Mouse (Mus musculus) cortical plate, adult 2 months (tissue): ENCODE measurements around the gene Ebf1. TPM values are rescaled to one million over a fixed set of nuclear protein-coding genes. Genes with fewer than 3 reads are reported as not detected.

ENCODE experiments used
- H3K27ac ChIP-seq: fragments of 200-500 bp; 2 replicates; pipeline ENCODE4 v1.5.1; 2012; ENCODE audit warnings: low read length, control low read depth, inconsistent platforms; ENCODE audit not compliant: insufficient read depth
- H3K4me1 ChIP-seq: fragments of 200-500 bp; 2 replicates; pipeline ENCODE4 v1.6.1; 2011; ENCODE audit warnings: low read length; ENCODE audit not compliant: control insufficient read depth, insufficient read depth
- H3K4me3 ChIP-seq: fragments of 200-500 bp; 2 replicates; pipeline ENCODE4 v1.5.1; 2011; ENCODE audit warnings: mild to moderate bottlenecking, low read length, control low read depth; ENCODE audit not compliant: insufficient read depth
- CTCF ChIP-seq: fragments of 200-500 bp; IDR thresholded peaks from 2 replicates; pipeline ENCODE4 v1.5.1; 2011; ENCODE audit warnings: mild to moderate bottlenecking, control low read depth, low read length; ENCODE audit not compliant: insufficient read depth; ENCODE audit errors: extremely low read depth
- POLR2A ChIP-seq: fragments of 200-500 bp; IDR thresholded peaks from 2 replicates; pipeline ENCODE4 v1.6.1; 2011; ENCODE audit warnings: mild to moderate bottlenecking, low read length, control low read depth; ENCODE audit not compliant: insufficient read depth; ENCODE audit errors: extremely low read depth
- polyA plus RNA-seq: library from polyadenylated mRNA; depleted of rRNA; stranded (reverse); fragments of >200 nt; gene quantifications from 2 replicates; pipeline ENCODE4 v1.2.3, GENCODE M21; 2012

Gene Ebf1
- polyA plus RNA-seq, 1 experiment, result 3.8 TPM

- TF ChIP-seq POLR2A (no peak), CTCF (no peak)
- no peak overlapping the region for H3K4me3 ChIP-seq
- no peaks in the 10 kb centered on the region for H3K4me1 ChIP-seq
- H3K27ac ChIP-seq, result no peak overlapping the region
These were observed 365.1 kb downstream of the Ebf1 start for GRCm38 (mm10) chr11:44982225-44982624.

DNA sequence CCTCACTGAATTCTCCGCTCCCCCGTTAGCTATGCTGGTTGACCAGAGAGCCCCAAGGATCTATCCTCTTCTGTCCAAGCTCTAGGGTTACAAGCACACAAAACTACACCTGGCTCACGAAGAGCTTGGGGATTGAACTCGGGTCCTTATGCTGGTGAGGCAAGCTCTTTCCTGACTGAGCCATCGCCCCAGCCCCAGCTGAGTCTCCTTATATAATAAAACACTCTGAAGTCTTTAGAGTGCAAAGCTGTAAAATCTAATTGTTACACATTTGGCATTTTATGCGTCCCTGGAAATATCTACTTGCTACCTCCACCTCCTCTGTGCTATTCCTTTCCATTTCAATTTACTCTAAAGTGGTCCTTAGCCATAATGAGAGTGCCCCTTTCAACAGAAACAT, 366.8 kb downstream of the Ebf1 start:
- Histone ChIP-seq H3K4me3 (no peak overlapping the region), H3K27ac (no peak overlapping the region), H3K4me1 (no peaks in the 10 kb centered on the region)
- TF ChIP-seq CTCF (no peak), POLR2A (no peak)

DNA sequence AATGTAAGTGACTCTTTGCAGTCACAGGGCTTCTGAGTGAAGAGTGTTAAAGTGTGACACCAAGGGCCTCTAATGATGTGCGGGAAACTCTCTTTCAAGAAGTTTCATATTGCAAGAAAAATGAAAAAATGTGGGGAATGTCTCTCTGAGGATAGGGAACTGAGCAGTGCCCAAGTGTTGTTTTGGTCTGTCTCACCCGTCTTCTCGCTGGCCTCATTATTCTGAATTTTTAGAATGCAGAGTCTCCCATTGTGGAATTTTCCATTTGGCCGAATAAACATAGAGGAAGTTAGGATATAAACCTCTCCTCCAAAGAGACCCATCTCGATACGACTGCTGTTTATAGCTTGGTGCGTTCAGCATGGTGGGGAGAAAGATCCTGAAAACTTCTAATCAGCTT, 367.3 kb downstream of the Ebf1 start:
- Histone ChIP-seq H3K4me1 (no peaks in the 10 kb centered on the region), H3K4me3 (no peak overlapping the region), H3K27ac (no peak overlapping the region)
- no peak for TF ChIP-seq CTCF
- no peak for TF ChIP-seq POLR2A

GRCm38 (mm10) chr11:44987796-44988195, 370.7 kb downstream of the Ebf1 start:
- no peak overlapping the region for H3K4me3 ChIP-seq
- no peaks in the 10 kb centered on the region for H3K4me1 ChIP-seq
- no peak for TF ChIP-seq CTCF
- no peak for TF ChIP-seq POLR2A
- H3K27ac ChIP-seq, result no peak overlapping the region

DNA sequence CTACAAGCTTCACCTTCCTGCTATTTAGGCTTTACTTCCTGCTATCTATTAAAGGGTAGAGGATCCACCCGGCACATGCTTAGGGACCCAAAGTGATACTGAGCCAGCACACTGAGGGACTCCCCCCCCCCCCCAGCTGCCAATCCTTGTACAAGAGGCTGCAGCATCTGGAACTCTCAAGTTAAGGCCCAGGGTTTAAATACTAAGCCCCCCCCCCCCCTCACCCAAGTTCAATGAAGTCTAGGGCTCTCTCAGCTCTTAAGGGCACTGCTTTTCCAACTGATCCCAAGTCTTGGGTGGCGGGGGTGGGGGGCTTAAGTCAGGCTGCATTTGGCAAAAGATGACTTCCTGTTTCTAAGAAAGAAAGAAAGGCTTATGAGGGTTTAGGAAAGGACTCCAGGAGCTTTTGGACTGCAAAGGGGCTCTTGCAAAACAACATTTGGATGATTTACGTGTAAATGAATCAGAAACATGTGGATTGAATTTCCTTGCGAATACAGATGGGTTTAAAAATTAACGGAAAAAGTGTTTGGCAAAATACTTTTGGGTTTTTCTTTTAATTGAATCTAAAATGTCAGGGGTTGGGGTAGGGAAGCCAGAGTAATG, 385.7 kb downstream of the Ebf1 start:
- TF ChIP-seq CTCF (no peak), POLR2A (no peak)
- Histone ChIP-seq H3K4me1 (no peaks in the 10 kb centered on the region), H3K27ac (no peak overlapping the region), H3K4me3 (no peak overlapping the region)

DNA sequence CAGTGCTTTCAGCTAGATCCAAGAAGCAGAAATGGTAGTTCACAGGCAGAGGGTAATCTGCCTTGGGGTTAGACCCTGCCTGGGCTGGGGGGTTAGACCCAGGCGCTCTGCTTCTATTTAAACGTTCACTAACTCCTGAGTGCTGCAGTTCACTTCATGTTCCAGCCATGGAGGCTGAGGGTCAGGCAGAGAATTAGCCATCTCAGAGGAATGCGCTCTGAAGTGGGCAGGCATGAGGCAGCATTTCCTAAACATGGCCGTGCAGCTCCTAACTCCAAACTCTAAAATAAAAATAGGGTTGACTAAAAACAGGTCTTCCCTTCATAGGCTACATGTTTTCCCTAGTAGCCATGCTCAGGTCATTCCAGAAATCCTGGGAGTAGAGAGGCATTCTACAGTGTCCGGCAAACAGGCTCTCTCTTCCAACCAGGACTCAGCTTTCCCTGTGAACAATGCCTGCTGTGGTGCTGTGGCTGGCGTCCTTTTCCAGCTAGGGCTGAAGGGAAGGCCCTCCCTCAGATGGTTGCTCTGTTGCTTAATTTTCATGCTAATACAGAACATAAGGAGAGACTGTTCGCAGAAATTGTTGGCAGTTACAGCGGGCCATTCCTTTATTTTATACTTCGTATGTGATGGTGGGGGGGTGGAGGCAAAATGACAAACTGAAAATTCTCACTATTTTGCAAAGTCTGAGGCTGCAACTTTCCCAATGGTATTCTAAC, 386.8 kb downstream of the Ebf1 start:
- no peak overlapping the region for H3K27ac ChIP-seq
- TF ChIP-seq CTCF (no peak), POLR2A (no peak)
- H3K4me1 ChIP-seq, result no peaks in the 10 kb centered on the region
- H3K4me3 ChIP-seq, result no peak overlapping the region

GRCm38 (mm10) chr11:45007311-45007710, 390.2 kb downstream of the Ebf1 start:
- Histone ChIP-seq H3K27ac (no peak overlapping the region), H3K4me3 (no peak overlapping the region), H3K4me1 (no peaks in the 10 kb centered on the region)
- no peak for TF ChIP-seq CTCF
- no peak for TF ChIP-seq POLR2A

DNA sequence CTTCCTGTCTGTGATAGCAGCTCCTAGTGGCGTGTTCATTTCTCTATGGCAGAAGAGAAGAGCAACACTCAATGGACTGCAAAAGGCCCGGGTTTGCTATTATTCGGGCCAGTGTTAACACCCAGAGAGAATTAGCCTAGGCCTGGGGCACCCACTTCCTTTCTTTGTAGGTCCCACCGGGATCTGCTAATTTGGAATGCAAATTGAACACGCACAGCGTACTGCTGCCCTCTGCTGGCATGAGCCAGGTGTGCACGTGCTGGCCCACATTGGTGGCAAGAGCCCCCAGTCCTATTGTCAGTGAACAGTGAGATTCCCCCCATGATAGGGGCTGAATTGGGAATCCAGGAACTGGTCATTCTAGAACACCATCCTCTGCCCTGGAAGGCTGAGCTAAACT, 391.0 kb downstream of the Ebf1 start:
- H3K4me3 ChIP-seq, result no peak overlapping the region

DNA sequence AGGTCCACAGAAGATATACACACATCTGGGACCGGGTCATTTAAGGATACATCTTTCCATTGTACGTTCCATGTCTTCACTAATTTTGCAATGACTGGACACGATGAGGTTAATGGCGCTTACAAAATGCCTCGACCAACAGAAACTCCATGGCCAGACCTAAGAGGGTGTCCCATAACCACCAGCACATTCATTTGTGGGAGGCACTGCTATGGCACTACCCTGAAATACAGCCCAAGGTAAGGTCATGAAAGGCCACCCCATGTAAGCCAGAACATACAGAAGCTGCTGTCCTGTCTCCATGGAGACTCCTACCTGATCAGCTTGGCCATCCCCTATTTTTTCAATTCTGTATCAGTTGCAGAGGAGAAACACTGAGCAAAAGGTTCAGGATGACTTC, 391.6 kb downstream of the Ebf1 start:
- Histone ChIP-seq H3K4me1 (no peaks in the 10 kb centered on the region), H3K4me3 (no peak overlapping the region), H3K27ac (no peak overlapping the region)
- TF ChIP-seq CTCF (no peak), POLR2A (no peak)

More for the DNA sequence above, 391.0 kb downstream of the Ebf1 start:
- Histone ChIP-seq H3K4me1 (no peaks in the 10 kb centered on the region), H3K27ac (no peak overlapping the region)
- peak; percentile 92 for TF ChIP-seq CTCF
- no peak for TF ChIP-seq POLR2A

DNA sequence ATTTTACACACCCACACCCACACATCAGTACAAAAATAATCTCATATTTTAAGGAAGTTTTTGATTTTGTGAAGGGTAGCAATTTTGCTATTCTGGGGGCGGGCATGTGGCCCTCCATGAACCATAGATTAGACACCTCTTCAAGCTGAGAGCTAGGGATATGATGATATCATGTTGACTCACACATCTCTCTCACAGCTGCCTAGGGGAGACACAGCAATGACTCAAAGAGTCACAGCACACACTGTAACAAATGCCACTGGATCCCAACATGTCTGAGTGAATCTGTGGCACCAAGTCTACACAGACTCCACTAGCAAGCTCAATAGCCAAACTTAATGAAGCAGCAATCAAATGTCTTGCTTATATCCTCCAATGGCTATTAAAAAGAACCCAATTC, 395.0 kb downstream of the Ebf1 start:
- Histone ChIP-seq H3K27ac (no peak overlapping the region), H3K4me3 (no peak overlapping the region), H3K4me1 (no peaks in the 10 kb centered on the region)
- TF ChIP-seq POLR2A (no peak), CTCF (no peak)

DNA sequence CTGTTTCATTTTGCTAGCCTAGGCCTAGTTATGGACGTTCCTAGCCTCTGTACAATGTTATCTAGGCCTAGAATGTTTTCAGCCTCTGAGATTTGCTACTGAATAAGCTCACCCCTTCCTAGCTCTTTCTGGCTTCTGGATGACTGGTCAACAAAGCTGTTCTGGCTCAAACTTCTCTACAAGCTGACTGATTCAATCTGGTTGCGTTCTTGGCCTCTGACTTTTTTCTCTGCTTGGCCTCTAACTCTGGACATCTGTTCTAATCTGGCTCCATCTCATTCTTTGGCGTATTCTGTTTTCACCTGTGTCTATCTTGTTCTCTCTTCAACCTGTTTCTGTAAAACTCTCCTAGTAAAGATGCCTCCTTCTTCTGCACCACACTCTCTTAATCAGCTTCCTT, 400.4 kb downstream of the Ebf1 start:
- Histone ChIP-seq H3K4me1 (no peaks in the 10 kb centered on the region), H3K4me3 (no peak overlapping the region), H3K27ac (no peak overlapping the region)
- no peak for TF ChIP-seq CTCF
- TF ChIP-seq POLR2A, result no peak
